Mouse (Mus musculus): Measurements from ENCODE around the gene Mgat4c. TPM values are rescaled to one million over a fixed set of nuclear protein-coding genes. Genes with fewer than 3 reads are reported as not detected.

Gene Mgat4c
- total RNA-seq, 2 experiments from 2014 or later = 0.32 to 0.47 TPM

Small RNA genes within 50 kb of the gene (microRNA-seq; reads per million reads assigned to microRNA genes)
- 1.3 to 2.9 reads per million in 2 experiments for gene Mir3059
